Mouse (Mus musculus): ENCODE results near the gene Dis3. TPM values are rescaled to one million over a fixed set of nuclear protein-coding genes. Genes with fewer than 3 reads are reported as not detected.

The Dis3 gene
- total and polyA plus RNA-seq, 3 experiments, result 3.0 to 10.5 (median 9.8) TPM

DNA sequence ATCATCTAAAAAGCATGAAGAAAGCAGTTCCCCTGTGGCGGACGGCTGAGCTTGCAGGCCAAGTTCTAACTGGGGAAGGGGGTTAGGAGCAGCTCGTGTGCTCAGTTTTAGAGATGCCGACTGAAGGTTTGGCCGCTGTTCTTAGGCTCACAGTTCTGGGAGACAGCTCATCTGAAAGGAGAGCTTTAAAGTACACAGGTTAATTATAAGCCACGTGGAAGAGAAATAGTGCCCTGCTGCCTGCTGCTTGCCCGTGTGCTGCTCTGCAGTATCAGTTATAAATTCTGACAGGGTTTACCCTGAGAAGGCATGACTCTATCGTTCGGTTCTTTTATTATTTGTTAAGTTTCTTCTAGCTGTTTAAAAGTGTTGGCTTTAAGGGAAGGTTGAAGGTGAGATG lies 36.2 kb upstream of the Dis3 start:
- no peaks in the 10 kb centered on the region for H3K4me1 ChIP-seq (ENCODE audit: control insufficient read depth, insufficient read depth, low read length)
- no peak for DNase-seq
- H3K4me3 ChIP-seq, result no peak overlapping the region
- no peaks in the 10 kb centered on the region for H3K27me3 ChIP-seq (ENCODE audit: control insufficient read depth, insufficient read depth, low read length)
- intact Hi-C loops (cut with DNase I), result no loop called here
- H3K36me3 ChIP-seq (ENCODE audit: control insufficient read depth, insufficient read depth, low read length), result no peaks in the 10 kb centered on the region; the same call in 1 of the 2 replicates
- no peak overlapping the region for H3K27ac ChIP-seq
- H3K9ac ChIP-seq (ENCODE audit: low read depth, low read length), result no peak overlapping the region
- TF ChIP-seq EP300 (IDR thresholded peaks at IDR 0.05; ENCODE audit: insufficient read depth, low read depth, low read length) (no peak), POLR2A (IDR thresholded peaks at IDR 0.05; ENCODE audit: insufficient read depth, low read depth, low read length) (no peak), CTCF (IDR thresholded peaks at IDR 0.05) (no peak)
- H3K79me2 ChIP-seq (replicated peaks; ENCODE audit: control insufficient read depth, insufficient read depth, low read length), result no peaks in the 10 kb centered on the region
- 95% methylated on average over 9 of the region's 9 CpGs for WGBS

DNA sequence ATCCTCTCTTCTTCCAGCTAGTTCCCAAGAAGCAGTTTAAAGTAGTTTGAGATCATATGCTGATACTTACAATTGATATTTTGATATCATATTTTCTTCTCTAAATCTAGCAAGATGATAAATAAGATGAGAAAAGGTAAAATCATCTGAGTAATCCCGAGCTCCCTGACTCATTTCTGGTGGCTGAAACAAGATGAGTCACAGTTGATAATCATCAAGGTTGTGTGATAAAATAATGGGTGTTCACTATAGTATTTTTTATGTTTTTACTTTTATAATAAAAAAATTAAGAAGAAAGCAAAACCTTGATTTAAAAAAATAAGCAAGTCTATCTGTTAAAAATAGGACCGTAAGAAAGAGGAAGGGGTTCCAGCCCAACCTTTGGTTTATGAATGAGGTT lies 34.5 kb upstream of the Dis3 start:
- no peak overlapping the region for H3K9ac ChIP-seq (ENCODE audit: low read depth, low read length)
- H3K79me2 ChIP-seq (replicated peaks; ENCODE audit: control insufficient read depth, insufficient read depth, low read length), result no peaks in the 10 kb centered on the region
- intact Hi-C loops (cut with DNase I), result no loop called here
- 87% methylated on average over 2 of the region's 2 CpGs for WGBS
- H3K4me3 ChIP-seq, result no peak overlapping the region
- H3K27ac ChIP-seq, result no peak overlapping the region
- TF ChIP-seq EP300 (IDR thresholded peaks at IDR 0.05; ENCODE audit: insufficient read depth, low read depth, low read length) (no peak), CTCF (IDR thresholded peaks at IDR 0.05) (no peak), POLR2A (IDR thresholded peaks at IDR 0.05; ENCODE audit: insufficient read depth, low read depth, low read length) (no peak)
- no peaks in the 10 kb centered on the region for H3K4me1 ChIP-seq (ENCODE audit: control insufficient read depth, insufficient read depth, low read length)
- H3K36me3 ChIP-seq (ENCODE audit: control insufficient read depth, insufficient read depth, low read length), result no peaks in the 10 kb centered on the region; the same call in 1 of the 2 replicates
- DNase-seq, result no peak
- no peaks in the 10 kb centered on the region for H3K27me3 ChIP-seq (ENCODE audit: control insufficient read depth, insufficient read depth, low read length)

DNA sequence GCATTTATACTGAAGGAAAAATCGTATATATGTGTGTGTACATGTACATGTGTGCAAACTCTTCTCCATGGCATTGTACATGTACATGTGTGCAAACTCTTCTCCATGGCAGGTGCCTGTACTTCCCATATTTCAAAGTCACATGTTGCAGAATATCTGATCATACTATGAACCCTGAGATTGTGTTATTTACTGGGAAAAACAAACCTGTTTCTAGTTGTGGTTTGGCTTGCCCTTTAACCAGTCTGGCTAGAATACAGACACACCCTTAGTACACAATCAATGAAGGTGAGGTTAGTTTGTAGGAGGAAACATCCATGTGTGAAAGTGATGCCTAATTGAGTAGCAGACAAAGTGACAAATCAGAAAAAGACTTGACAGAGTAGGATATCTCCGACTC lies 29.5 kb upstream of the Dis3 start:
- intact Hi-C loops (cut with DNase I), result no loop called here
- H3K36me3 ChIP-seq (ENCODE audit: control insufficient read depth, insufficient read depth, low read length), result no peaks in the 10 kb centered on the region
- H3K4me3 ChIP-seq, result no peak overlapping the region
- 87% methylated on average over 2 of the region's 2 CpGs for WGBS
- no peak for DNase-seq
- no peaks in the 10 kb centered on the region for H3K4me1 ChIP-seq (ENCODE audit: control insufficient read depth, insufficient read depth, low read length)
- no peak for TF ChIP-seq POLR2A (IDR thresholded peaks at IDR 0.05; ENCODE audit: insufficient read depth, low read depth, low read length)
- no peak overlapping the region for H3K9ac ChIP-seq (ENCODE audit: low read depth, low read length)
- H3K79me2 ChIP-seq (replicated peaks; ENCODE audit: control insufficient read depth, insufficient read depth, low read length), result no peaks in the 10 kb centered on the region
- no peak overlapping the region for H3K27ac ChIP-seq
- no peaks in the 10 kb centered on the region for H3K27me3 ChIP-seq (ENCODE audit: control insufficient read depth, insufficient read depth, low read length)

DNA sequence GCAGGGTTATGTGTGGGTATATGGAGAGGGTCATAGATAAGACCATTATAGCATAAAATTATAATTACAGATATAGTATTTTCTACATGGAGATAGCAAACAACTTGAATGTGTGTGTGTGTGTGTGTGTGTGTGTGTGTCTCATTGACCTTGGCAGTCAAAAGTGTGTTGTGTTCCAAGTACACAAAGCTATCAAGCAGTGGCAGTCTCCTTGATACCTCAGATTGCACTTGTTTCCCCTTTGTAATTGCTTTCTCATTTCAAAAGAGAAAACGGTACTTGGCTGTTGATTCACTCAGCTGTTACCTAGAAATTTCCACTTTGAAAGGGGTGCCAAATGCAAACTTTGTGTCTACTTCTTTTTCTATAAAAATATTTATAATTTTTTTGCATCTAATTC lies 27.9 kb upstream of the Dis3 start:
- Histone ChIP-seq H3K79me2 (replicated peaks; ENCODE audit: control insufficient read depth, insufficient read depth, low read length) (no peaks in the 10 kb centered on the region), H3K9ac (ENCODE audit: low read depth, low read length) (no peak overlapping the region), H3K27ac (no peak overlapping the region), H3K4me3 (no peak overlapping the region), H3K36me3 (ENCODE audit: control insufficient read depth, insufficient read depth, low read length) (no peaks in the 10 kb centered on the region), H3K4me1 (ENCODE audit: control insufficient read depth, insufficient read depth, low read length) (no peaks in the 10 kb centered on the region), H3K27me3 (ENCODE audit: control insufficient read depth, insufficient read depth, low read length) (no peaks in the 10 kb centered on the region)
- intact Hi-C loops (cut with DNase I), result no loop called here
- no peak for DNase-seq
- WGBS, result 24% methylated on average over 1 of the region's 1 CpGs
- TF ChIP-seq EP300 (IDR thresholded peaks at IDR 0.05; ENCODE audit: insufficient read depth, low read depth, low read length) (no peak), POLR2A (IDR thresholded peaks at IDR 0.05; ENCODE audit: insufficient read depth, low read depth, low read length) (no peak), CTCF (IDR thresholded peaks at IDR 0.05) (no peak)

DNA sequence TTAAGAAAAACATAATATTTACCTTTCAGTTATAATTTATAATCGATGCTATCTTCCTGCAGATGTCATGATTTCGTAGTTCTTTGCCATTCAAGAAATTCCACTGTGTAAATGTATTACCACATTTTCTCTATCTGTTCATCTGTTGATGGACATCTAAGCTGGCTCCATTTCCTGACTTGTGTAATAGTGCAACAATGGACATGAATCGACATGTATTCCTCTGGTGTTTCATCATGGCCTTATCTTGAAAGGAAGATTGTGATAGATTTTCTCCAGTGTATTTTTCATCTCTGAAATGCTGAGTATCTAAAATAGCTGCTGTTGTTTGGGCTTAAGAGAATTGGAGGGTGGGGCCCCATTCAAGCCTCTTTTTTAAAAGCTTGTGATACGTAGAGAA lies 27.1 kb upstream of the Dis3 start:
- H3K4me1 ChIP-seq (ENCODE audit: control insufficient read depth, insufficient read depth, low read length), result no peaks in the 10 kb centered on the region
- H3K27ac ChIP-seq, result no peak overlapping the region
- no peaks in the 10 kb centered on the region for H3K27me3 ChIP-seq (ENCODE audit: control insufficient read depth, insufficient read depth, low read length)
- H3K79me2 ChIP-seq (replicated peaks; ENCODE audit: control insufficient read depth, insufficient read depth, low read length), result no peaks in the 10 kb centered on the region
- no peak for DNase-seq
- no peak overlapping the region for H3K9ac ChIP-seq (ENCODE audit: low read depth, low read length)
- WGBS, result 80% methylated on average over 4 of the region's 4 CpGs
- intact Hi-C loops (cut with DNase I), result no loop called here
- TF ChIP-seq POLR2A (IDR thresholded peaks at IDR 0.05; ENCODE audit: insufficient read depth, low read depth, low read length) (no peak), EP300 (IDR thresholded peaks at IDR 0.05; ENCODE audit: insufficient read depth, low read depth, low read length) (no peak), CTCF (IDR thresholded peaks at IDR 0.05) (no peak)
- H3K36me3 ChIP-seq (ENCODE audit: control insufficient read depth, insufficient read depth, low read length), result no peaks in the 10 kb centered on the region
- no peak overlapping the region for H3K4me3 ChIP-seq

DNA sequence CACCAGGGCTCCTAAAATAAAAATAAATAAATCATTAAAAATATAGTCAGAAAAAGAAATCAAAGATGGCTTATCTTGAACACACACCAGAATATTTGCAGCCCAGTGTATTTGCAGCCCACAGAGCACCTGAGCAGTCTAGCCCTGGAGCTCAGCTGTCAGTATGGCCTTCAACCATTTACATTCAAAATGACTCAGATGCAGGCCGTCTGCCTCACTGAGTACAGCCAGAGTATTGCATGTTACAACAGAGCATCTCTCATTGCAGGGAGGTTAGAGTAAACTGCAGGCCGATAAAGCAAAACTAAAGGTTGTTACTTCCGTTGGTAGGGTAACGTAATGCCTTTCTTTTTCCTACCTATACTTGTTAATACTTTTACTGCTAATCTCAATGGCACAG lies 24.5 kb upstream of the Dis3 start:
- Histone ChIP-seq H3K27me3 (ENCODE audit: control insufficient read depth, insufficient read depth, low read length) (no peaks in the 10 kb centered on the region), H3K79me2 (replicated peaks; ENCODE audit: control insufficient read depth, insufficient read depth, low read length) (no peaks in the 10 kb centered on the region), H3K4me1 (ENCODE audit: control insufficient read depth, insufficient read depth, low read length) (no peaks in the 10 kb centered on the region), H3K9ac (ENCODE audit: low read depth, low read length) (no peak overlapping the region), H3K4me3 (no peak overlapping the region), H3K27ac (no peak overlapping the region), H3K36me3 (ENCODE audit: control insufficient read depth, insufficient read depth, low read length) (no peaks in the 10 kb centered on the region)
- intact Hi-C loops (cut with DNase I), result no loop called here
- no peak for TF ChIP-seq POLR2A (IDR thresholded peaks at IDR 0.05; ENCODE audit: insufficient read depth, low read depth, low read length)
- TF ChIP-seq CTCF (IDR thresholded peaks at IDR 0.05), result no peak
- no peak for TF ChIP-seq EP300 (IDR thresholded peaks at IDR 0.05; ENCODE audit: insufficient read depth, low read depth, low read length)
- 92% methylated on average over 4 of the region's 4 CpGs for WGBS
- no peak for DNase-seq

Measured in heart, adult 2 months (tissue).